28 mouse cellular contexts compared by ENCODE assay signal in the genomic region with DNA sequence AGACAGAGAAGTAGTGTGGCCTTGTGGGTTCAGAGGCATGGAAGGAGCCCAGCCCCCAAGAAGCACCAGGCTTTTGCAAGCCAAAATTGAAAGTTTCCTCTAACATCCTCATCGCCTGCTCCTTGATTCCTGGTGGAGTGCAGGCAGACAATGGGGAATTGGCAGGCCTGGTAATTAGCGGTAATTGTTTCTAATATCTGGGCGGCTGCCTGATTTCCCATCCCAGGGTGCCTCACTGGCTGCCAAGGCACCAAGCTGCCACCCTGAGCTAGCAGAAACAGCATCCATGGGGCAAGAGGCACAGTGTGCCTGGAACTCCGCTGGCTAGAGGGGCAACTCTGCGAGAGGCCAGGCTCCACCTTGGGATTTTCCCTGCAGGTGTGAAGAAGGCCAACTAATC. TPM values are rescaled to one million over a fixed set of nuclear protein-coding genes. Genes with fewer than 3 reads are reported as not detected.
DNase-seq lines count a peak whose midpoint lies in the region; ATAC-seq and TF ChIP-seq lines count a peak whose summit lies in the region.
"Had no signal": no experiment of that assay in that cellular context is flagged by ENCODE, and none has a peak within 500 bp of the region (broad histone marks: within the 10 kb centered on the region; RNA-seq: fewer than 3 reads in every experiment).

No protein-coding gene starts in this region.

- no peak for DNase-seq in hindbrain, postnatal 0 days (ENCODE audit: low spot score)
- peak; percentile 11 for DNase-seq in midbrain, embryonic 14.5 days
- DNase-seq in layer of hippocampus, postnatal 10 days (ENCODE audit: low spot score in 2 of 2): peak; percentile 54 to 59
- no peak for DNase-seq in urinary bladder, postnatal 10 days (ENCODE audit: low spot score)
- no peak for DNase-seq in kidney, postnatal 14 days
- DNase-seq: adrenal gland, postnatal 10 days; cerebellum, adult 11-12 months; gastrocnemius, postnatal 14 days; heart, adult 18-20 months; liver; thymus, adult 2 months had no signal

- H3K9me3 ChIP-seq in hindbrain, embryonic 13.5 days: no peaks in the 10 kb centered on the region
- no peaks in the 10 kb centered on the region for H3K9me3 ChIP-seq in hindbrain, postnatal 0 days (ENCODE audit: low read length)
- no peaks in the 10 kb centered on the region for H3K9me3 ChIP-seq in midbrain, embryonic 14.5 days (ENCODE audit: control insufficient read depth, low read length)
- no peaks in the 10 kb centered on the region for H3K9me3 ChIP-seq in midbrain, embryonic 16.5 days (replicated peaks; ENCODE audit: control insufficient read depth, low read length, poor library complexity, severe bottlenecking)
- H3K9me3 ChIP-seq: embryonic facial prominence, embryonic 10.5 days; heart, embryonic 13.5 days; kidney, embryonic 15.5 days; stomach, embryonic 15.5 days had no signal

- H3K4me3 ChIP-seq in hindbrain, embryonic 13.5 days: no peak overlapping the region
- no peak overlapping the region for H3K4me3 ChIP-seq in hindbrain, postnatal 0 days (ENCODE audit: low read length)
- no peak overlapping the region for H3K4me3 ChIP-seq in midbrain, embryonic 14.5 days (replicated peaks; ENCODE audit: low read depth, low read length)
- H3K4me3 ChIP-seq in midbrain, embryonic 16.5 days (ENCODE audit: low read depth, low read length): no peak overlapping the region
- H3K4me3 ChIP-seq: embryonic facial prominence, embryonic 10.5 days; heart, embryonic 13.5 days; kidney, embryonic 15.5 days; myocyte; stomach, embryonic 15.5 days had no signal

- no peak for ATAC-seq in hindbrain, embryonic 13.5 days (ENCODE audit: low FRiP score)
- no peak for ATAC-seq in hindbrain, postnatal 0 days
- no peak for ATAC-seq in midbrain, embryonic 14.5 days (ENCODE audit: low FRiP score, low TSS enrichment)
- ATAC-seq in midbrain, embryonic 16.5 days: no peak
- ATAC-seq: hindbrain, embryonic 16.5 days; intestine, postnatal 0 days; lung, postnatal 0 days; Patski had no signal

- H3K27me3 ChIP-seq in hindbrain, embryonic 13.5 days: no peaks in the 10 kb centered on the region
- no peaks in the 10 kb centered on the region for H3K27me3 ChIP-seq in hindbrain, postnatal 0 days (ENCODE audit: insufficient read depth, low read length)
- no peaks in the 10 kb centered on the region for H3K27me3 ChIP-seq in midbrain, embryonic 14.5 days (ENCODE audit: control insufficient read depth, insufficient read depth, low read length)
- H3K27me3 ChIP-seq in midbrain, embryonic 16.5 days (ENCODE audit: control insufficient read depth, insufficient read depth, low read depth, low read length): no peaks in the 10 kb centered on the region
- H3K27me3 ChIP-seq: stomach, embryonic 15.5 days had no signal

- no peaks in the 10 kb centered on the region for H3K36me3 ChIP-seq in hindbrain, embryonic 13.5 days
- no peaks in the 10 kb centered on the region for H3K36me3 ChIP-seq in hindbrain, postnatal 0 days (ENCODE audit: insufficient read depth, low read length)
- H3K36me3 ChIP-seq in midbrain, embryonic 14.5 days (ENCODE audit: control insufficient read depth, insufficient read depth, low read length): 0 out of 2 replicates have a peak, but pooled peaks cover 3% of the 10 kb centered on the region
- no peaks in the 10 kb centered on the region for H3K36me3 ChIP-seq in midbrain, embryonic 16.5 days (ENCODE audit: control insufficient read depth, insufficient read depth, low read length)
- H3K36me3 ChIP-seq: embryonic facial prominence, embryonic 10.5 days; heart, embryonic 13.5 days; kidney, embryonic 15.5 days; stomach, embryonic 15.5 days had no signal

- no peak overlapping the region for H3K4me2 ChIP-seq in hindbrain, embryonic 13.5 days
- no peak overlapping the region for H3K4me2 ChIP-seq in hindbrain, postnatal 0 days (ENCODE audit: low read depth, low read length)
- H3K4me2 ChIP-seq in midbrain, embryonic 14.5 days (ENCODE audit: low read length): no peak overlapping the region
- no peak overlapping the region for H3K4me2 ChIP-seq in midbrain, embryonic 16.5 days (ENCODE audit: low read length)
- H3K4me2 ChIP-seq: heart, embryonic 13.5 days; kidney, embryonic 15.5 days; midbrain, embryonic 11.5 days; stomach, embryonic 15.5 days had no signal

- H3K9ac ChIP-seq in hindbrain, embryonic 13.5 days: 0 out of 2 replicates have a peak overlapping the region, but pooled peaks have one; percentile 30
- H3K9ac ChIP-seq in hindbrain, postnatal 0 days (replicated peaks; ENCODE audit: low read length): no peak overlapping the region
- no peak overlapping the region for H3K9ac ChIP-seq in midbrain, embryonic 14.5 days (replicated peaks; ENCODE audit: low read length)
- H3K9ac ChIP-seq in midbrain, embryonic 16.5 days (ENCODE audit: low read depth, low read length): no peak overlapping the region
- H3K9ac ChIP-seq: heart, embryonic 13.5 days; kidney, embryonic 15.5 days; stomach, embryonic 15.5 days had no signal

- H3K27ac ChIP-seq in hindbrain, embryonic 13.5 days: peak overlapping the region; percentile 31
- H3K27ac ChIP-seq in hindbrain, postnatal 0 days: no peak overlapping the region
- no peak overlapping the region for H3K27ac ChIP-seq in midbrain, embryonic 14.5 days (replicated peaks; ENCODE audit: low read depth, low read length)
- H3K27ac ChIP-seq in midbrain, embryonic 16.5 days (ENCODE audit: low read length): no peak overlapping the region
- H3K27ac ChIP-seq: embryonic facial prominence, embryonic 10.5 days; heart, embryonic 13.5 days; kidney, embryonic 15.5 days; stomach, embryonic 15.5 days had no signal

- TF ChIP-seq CTCF in hindbrain, postnatal 0 days (IDR thresholded peaks at IDR 0.05; ENCODE audit: low read depth): no peak

- 46% methylated on average over 5 of the region's 5 CpGs for WGBS in hindbrain, embryonic 13.5 days
- 31% methylated on average over 5 of the region's 5 CpGs for WGBS in hindbrain, postnatal 0 days
- 62% methylated on average over 5 of the region's 5 CpGs for WGBS in midbrain, embryonic 14.5 days
- WGBS in midbrain, embryonic 16.5 days: 51% methylated on average over 5 of the region's 5 CpGs

- peaks cover 17% of the 10 kb centered on the region for H3K4me1 ChIP-seq in hindbrain, embryonic 13.5 days (replicated peaks)
- H3K4me1 ChIP-seq in hindbrain, postnatal 0 days (ENCODE audit: insufficient read depth, low read length): 0 out of 2 replicates have a peak, but pooled peaks cover 1% of the 10 kb centered on the region
- peaks cover 6% of the 10 kb centered on the region for H3K4me1 ChIP-seq in midbrain, embryonic 14.5 days (ENCODE audit: control insufficient read depth, insufficient read depth, low read length)
- H3K4me1 ChIP-seq in midbrain, embryonic 16.5 days (ENCODE audit: control insufficient read depth, insufficient read depth, low read length): peaks cover 2% of the 10 kb centered on the region; the same call in 1 of the 2 replicates
- H3K4me1 ChIP-seq: kidney, embryonic 15.5 days; stomach, embryonic 15.5 days had no signal

RNA-seq across cellular contexts. Expression of gene Kcnk15, which starts 16.3 kb away (rescaled TPM):
- polyA plus RNA-seq in hindbrain, embryonic 13.5 days (2015; fragmentation: Nextera tagmentation; extraction: Ambion mirVana): not detected in 2 replicates
- 0.58 and 2.4 TPM in 2 replicates for total RNA-seq in hindbrain, postnatal 0 days (2014; rRNA removed)
- 0.23 and 0.40 TPM in 2 replicates for polyA plus RNA-seq in hindbrain, postnatal 0 days (2015; fragmentation: Nextera tagmentation; extraction: Ambion mirVana)
- polyA plus RNA-seq in midbrain, embryonic 14.5 days (2014; fragmentation: Nextera tagmentation; extraction: Ambion mirVana): not detected in 2 replicates
- polyA plus RNA-seq in midbrain, embryonic 16.5 days (2015; fragmentation: Nextera tagmentation; extraction: Ambion mirVana): 0.17 and 0.33 TPM in 2 replicates
- total RNA-seq in layer of hippocampus, postnatal 10 days (2021): not detected
- total RNA-seq: adrenal gland, postnatal 10 days; gastrocnemius, postnatal 14 days; heart, adult 18-20 months; heart, postnatal 25 days; neutrophil, adult 5-6 weeks had no signal
- polyA plus RNA-seq: embryonic facial prominence, embryonic 10.5 days; heart, embryonic 13.5 days; intestine, postnatal 0 days; kidney, embryonic 15.5 days; liver, embryonic 16.5 days; lung, postnatal 0 days; midbrain, embryonic 11.5 days; myocyte; Patski; stomach, embryonic 15.5 days; thymus, adult 2 months; urinary bladder, adult 2 months had no signal

RNA-seq across cellular contexts. Expression of gene Rims4, which starts 48.7 kb away (rescaled TPM):
- 9.7 TPM in 2 replicates for polyA plus RNA-seq in hindbrain, embryonic 13.5 days (2015; fragmentation: Nextera tagmentation; extraction: Ambion mirVana)
- 76.7 and 81.0 TPM in 2 replicates for total RNA-seq in hindbrain, postnatal 0 days (2014; rRNA removed)
- polyA plus RNA-seq in hindbrain, postnatal 0 days (2015; fragmentation: Nextera tagmentation; extraction: Ambion mirVana): 16.7 and 19.6 TPM in 2 replicates
- 6.2 and 11.8 TPM in 2 replicates for polyA plus RNA-seq in midbrain, embryonic 14.5 days (2014; fragmentation: Nextera tagmentation; extraction: Ambion mirVana)
- 18.8 and 20.4 TPM in 2 replicates for polyA plus RNA-seq in midbrain, embryonic 16.5 days (2015; fragmentation: Nextera tagmentation; extraction: Ambion mirVana)
- 10 to 100 TPM; 55.6 to 57.2 TPM for total RNA-seq in layer of hippocampus, postnatal 10 days (2021)
- total RNA-seq: neutrophil, adult 5-6 weeks had no signal
- polyA plus RNA-seq: myocyte, Patski had no signal

RNA-seq across cellular contexts. Expression of gene Ccn5, which starts 49.1 kb away (rescaled TPM):
- polyA plus RNA-seq in hindbrain, embryonic 13.5 days (2015; fragmentation: Nextera tagmentation; extraction: Ambion mirVana): 0.13 and 0.22 TPM in 2 replicates
- total RNA-seq in hindbrain, postnatal 0 days (2014; rRNA removed): 0.58 TPM in 1 of 2 replicates, not detected in the other
- 0.20 and 0.33 TPM in 2 replicates for polyA plus RNA-seq in hindbrain, postnatal 0 days (2015; fragmentation: Nextera tagmentation; extraction: Ambion mirVana)
- polyA plus RNA-seq in midbrain, embryonic 14.5 days (2014; fragmentation: Nextera tagmentation; extraction: Ambion mirVana): 0.57 and 0.70 TPM in 2 replicates
- 0.47 and 0.72 TPM in 2 replicates for polyA plus RNA-seq in midbrain, embryonic 16.5 days (2015; fragmentation: Nextera tagmentation; extraction: Ambion mirVana)
- total RNA-seq in layer of hippocampus, postnatal 10 days (2021): under 1 TPM in 1 of 2 experiments, not detected in 1; 0.27 TPM
- total RNA-seq: left cerebral cortex, postnatal 25 days; neutrophil, adult 5-6 weeks had no signal
- polyA plus RNA-seq: intestine, postnatal 0 days; stomach, embryonic 15.5 days had no signal

Comparison
In these comparisons a context has a peak if more than half of its experiments do, and no peak if none do; other contexts are left out.
1. DNase-seq: peak in midbrain, embryonic 14.5 days (single experiment) and layer of hippocampus, postnatal 10 days (2 of 2); none in hindbrain, postnatal 0 days (single experiment), urinary bladder, postnatal 10 days (single experiment) and kidney, postnatal 14 days (single experiment).